Mouse (Mus musculus): Measurements from ENCODE around the gene Gorasp1.
A peak's percentile ranks its signal among the peaks of the same experiment; 100 is the strongest.

Gorasp1 gene

DNA sequence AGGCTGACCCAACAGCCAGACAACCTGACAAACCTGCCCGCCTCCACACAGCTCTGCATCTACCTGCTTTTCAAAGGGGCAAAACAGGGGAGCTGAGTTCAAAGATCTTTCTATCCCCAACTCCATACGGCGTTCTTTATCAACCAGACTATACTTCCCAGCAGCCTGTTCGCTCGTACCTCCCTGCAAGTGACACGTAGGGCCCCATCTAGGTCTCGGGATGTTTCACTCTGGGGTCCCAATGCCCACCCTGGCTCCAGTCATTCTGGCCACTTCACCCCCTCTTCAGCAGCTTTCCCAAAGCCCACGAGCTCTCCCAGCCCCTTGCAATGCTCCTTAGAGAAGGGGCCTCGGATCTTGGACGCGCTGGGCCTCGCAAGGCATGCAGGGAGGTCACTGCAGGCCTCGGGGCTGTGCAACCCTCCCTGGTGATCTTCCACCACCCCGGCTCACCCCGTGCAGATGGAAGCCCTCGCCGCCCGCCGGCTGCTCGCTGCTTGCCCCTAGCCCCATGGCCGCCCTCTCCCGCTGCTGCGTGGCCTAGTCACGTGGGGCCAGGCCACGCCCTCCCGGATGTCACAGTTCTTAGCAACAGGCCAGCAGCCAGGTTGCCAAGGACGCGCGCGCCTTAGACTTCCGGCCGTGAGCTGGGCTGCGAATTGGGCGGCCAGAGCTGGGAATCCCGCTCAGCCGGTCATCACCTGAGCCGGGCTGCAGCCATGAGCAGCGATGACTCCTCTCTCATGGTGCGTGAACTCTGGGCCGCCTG, at the start of gene Gorasp1, which contains the start of gene Ttc21a:
Gene Gorasp1 (minus strand): TSS at position 561 of the 769 bp plus-strand sequence.
Gene Ttc21a (plus strand): TSS at position 602 of the 769 bp plus-strand sequence.
- no peak for TF ChIP-seq GATA4 (IDR thresholded peaks at IDR 0.05; ENCODE audit: insufficient replicate concordance, low read length)

DNA sequence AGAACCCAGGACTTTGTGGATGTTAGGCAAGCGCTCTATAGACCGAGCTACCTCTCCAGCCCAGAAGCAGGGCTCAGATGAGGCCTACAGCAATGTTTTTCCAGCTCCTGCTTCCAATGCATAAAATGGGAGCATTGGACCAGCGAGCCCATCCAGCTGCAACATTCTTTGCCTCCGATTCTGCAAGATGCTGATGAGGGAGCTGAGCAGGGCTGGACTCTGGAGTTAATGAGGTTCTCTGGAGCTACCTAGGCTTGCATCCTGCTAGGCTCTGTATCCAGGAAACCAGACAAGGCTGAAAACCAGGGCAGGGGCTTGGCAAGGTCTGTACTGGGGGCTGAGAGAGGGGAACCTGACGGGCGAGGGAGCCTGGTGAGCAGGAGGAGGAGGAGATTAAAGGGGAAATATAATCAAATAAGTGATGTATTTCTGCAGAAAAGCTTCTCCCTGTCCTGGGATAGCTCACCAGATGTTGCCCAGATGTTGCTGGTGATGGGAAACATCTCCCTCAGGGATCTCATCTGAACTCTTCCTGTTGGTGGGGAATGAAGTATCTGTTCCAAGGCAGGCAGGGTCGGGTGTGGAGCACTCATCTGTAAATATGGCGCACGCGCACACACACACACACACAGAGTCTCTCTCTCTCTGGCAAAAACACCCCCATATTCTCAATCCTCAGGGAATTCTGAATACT, 48.7 kb upstream of the Gorasp1 start:
- no peak for TF ChIP-seq GATA4 (IDR thresholded peaks at IDR 0.05; ENCODE audit: insufficient replicate concordance, low read length)

DNA sequence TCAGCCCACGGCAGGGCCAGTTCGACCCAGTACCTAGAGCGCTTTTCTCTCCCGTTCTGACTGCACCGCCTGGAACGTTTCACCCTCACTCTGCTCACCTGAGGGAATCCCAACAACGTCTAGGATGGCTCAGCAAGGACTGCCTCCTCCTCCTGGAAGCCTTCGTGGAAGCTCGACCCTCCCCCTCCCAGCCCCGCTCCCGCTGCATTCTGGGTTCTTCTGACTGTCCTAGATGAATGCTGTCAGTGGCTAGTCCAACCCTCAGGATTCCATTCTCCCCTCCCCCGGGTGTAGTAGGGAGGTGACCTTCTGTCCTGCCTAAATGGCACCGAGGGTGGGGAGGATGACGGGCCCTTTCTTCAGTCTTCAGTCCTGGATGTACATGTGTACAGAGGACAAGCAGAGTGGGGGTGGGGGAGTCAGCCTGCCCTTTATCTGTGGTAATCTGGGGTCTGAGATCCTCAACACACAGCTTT, 47.2 kb upstream of the Gorasp1 start, which contains the start of gene Csrnp1:
Gene Csrnp1 (minus strand): TSS at position 123 of the 476 bp plus-strand sequence.
- TF ChIP-seq GATA4 (IDR thresholded peaks at IDR 0.05; ENCODE audit: insufficient replicate concordance, low read length), result no peak

DNA sequence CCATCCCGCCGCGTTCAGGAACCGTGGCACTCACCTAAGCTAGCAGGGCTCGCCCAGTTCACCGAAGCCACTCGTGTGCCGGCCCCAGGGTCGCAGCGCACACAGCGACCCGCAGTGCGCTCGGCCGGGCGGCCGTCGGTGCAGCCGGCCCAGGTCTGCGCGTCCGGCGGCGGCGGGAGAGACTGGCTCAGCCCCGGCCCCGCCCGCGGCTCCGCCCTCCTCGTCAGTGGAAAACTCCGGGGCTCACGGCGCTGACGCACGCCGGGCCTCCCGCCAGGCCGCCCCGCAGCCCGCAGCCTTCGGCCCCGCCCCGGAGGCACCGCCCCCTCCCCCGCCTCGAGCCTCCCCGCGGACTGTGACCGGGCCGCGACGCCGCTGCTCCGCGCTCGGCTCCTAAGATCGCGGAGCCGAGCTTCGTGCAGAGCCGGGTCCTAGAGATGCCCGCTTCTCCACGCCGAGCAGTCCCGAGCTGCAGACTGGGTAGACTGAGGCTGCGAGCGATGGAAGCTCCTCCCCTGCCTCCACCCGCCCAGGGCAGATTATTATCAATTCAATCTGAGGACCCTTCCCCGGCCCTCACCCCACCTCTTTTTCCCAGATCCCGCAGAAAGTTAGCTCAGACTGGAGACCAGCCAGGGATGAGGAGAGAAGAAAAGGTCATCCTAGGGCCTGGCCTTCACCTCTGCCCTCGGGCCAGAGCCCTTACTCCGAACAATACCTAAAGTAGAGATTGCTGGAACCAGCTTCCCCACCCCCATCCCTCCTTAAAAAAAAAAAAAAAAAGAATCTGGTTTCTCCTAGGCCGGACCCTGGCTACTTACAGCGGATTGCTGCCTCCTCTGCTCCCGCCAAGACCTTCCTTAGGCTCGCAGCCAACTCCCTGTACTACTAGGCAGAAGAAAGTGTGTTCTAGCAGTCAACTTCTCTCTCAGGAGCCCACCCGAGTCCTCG, 46.5 kb upstream of the Gorasp1 start:
- peak; percentile 46; the same call in 1 of the 2 replicates for TF ChIP-seq GATA4 (IDR thresholded peaks at IDR 0.05; ENCODE audit: insufficient replicate concordance, low read length)

DNA sequence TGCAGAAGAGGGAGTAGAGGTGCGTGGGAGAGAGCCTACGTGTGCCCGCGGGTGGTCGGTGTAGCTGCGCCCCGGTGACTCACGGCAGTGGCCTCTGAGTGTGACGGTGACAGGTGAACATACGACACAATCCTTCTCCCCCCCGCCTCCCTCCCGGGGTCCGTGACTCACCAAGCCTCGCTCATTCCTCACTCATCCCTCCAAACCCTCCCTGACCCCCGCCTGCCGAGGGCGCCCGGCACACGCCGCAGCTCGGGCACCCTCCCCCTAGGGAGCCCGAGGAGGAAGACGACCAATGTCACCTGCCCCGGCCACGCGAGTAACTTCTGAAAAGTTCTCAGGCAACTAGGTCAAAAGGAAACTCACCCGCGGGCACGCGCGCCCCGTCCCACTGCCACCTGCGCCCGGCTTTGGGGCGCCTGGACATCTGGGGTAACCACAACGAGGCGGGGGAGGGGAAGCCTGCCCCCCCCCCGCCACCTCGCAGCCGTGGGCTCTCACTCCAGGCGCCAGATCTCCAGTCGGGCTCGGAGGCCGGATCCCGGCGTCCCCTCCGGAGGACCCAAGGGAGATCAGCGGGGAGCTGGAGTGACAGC, 45.7 kb upstream of the Gorasp1 start:
- no peak for TF ChIP-seq GATA4 (IDR thresholded peaks at IDR 0.05; ENCODE audit: insufficient replicate concordance, low read length)

DNA sequence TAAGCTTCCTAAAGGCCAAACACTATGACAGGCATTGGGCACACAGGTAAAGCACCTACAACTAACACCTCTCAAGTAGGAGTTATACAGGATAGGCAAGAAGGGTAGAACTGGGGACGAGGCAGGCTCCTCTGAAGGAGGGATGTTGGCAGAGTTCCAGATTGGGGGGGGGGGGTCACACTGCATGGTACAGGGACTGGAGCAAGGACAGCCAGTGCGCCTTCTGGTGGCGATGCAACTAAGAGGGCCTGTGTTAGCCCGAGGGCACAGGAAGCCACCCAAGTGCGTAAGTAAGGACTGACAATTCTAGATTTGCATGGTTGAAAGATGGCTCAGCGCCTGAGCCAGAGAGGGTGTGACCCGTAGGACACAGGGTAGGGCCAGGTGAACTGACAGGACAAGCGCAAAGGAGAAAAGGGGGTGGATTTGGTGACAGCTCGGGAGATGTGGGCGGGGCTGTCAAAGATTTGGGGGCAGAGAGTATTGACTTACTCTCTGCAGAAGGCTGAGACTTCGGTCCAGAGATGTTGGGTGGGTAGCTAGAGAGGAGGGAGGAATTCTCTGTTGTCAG, 45.0 kb upstream of the Gorasp1 start:
- TF ChIP-seq GATA4 (IDR thresholded peaks at IDR 0.05; ENCODE audit: insufficient replicate concordance, low read length), result no peak

DNA sequence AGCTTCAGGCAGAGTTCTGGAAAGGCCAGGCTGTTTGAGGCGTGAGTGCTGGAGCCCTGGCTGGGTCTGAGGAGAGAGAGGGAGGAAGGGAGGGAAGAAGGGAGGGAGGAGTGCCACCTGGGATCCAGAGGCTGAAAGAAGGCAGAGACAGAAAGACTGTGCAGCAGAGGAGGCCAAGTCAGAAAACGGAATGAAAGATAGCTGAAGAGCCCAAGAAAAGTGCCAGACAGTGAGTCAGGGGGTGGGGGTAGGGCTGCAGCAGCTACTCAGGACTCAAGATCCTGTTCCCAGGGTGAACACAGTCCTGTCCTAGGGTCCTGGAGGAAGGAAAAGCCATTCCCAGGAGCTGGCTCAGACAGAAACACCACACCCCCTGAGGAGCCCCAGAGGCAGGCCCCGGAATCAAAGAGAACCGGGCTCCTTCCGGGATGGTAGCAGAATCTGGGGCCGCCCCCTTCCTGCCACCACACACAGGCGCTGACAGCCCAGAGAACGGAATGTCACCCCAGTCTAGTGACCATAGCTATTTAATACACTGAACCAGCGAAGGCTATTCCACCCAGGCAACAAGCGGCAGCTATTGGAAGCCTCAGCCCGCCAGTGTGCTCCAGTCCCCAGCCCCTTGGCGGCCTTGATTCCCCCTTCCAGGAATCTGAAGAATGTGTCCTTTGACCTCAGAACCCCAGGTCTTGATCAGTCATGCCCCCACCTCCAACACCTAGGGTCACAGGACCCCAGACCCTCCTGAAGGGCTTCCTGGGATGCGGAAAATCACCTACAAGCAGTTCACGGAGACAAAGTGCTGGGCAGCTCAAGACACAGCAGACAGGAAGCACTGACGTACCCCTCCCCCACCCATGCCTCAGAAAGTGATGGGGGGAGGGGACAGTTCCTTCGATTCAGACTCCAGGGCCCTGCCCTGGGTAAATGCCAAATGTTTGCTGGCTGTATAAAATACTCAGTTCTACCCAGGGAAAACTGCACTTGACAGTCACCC, 44.1 kb upstream of the Gorasp1 start:
- TF ChIP-seq GATA4 (IDR thresholded peaks at IDR 0.05; ENCODE audit: insufficient replicate concordance, low read length), result peak; percentile 52; the same call in 1 of the 2 replicates

DNA sequence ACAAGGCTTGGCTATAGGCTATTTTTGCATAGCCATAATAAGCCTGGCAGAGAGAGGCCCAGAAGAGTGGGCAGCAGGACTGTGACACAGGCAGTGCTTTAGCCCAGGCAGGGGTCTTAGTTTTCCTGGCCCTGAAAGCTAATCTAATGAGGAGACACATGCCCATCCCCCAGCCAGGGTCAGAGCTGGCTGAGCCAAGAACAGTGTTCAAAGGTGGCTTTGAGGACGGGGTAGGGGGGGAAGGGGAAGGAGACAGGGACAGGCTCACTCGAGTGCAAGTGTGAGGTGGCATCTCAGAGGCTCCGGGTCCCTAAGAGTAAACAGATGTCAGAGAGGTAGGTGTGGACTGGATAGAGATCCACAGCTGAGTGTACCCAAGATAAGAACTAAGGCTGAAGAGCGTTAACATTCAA, 43.4 kb upstream of the Gorasp1 start:
- TF ChIP-seq GATA4 (IDR thresholded peaks at IDR 0.05; ENCODE audit: insufficient replicate concordance, low read length), result no peak

DNA sequence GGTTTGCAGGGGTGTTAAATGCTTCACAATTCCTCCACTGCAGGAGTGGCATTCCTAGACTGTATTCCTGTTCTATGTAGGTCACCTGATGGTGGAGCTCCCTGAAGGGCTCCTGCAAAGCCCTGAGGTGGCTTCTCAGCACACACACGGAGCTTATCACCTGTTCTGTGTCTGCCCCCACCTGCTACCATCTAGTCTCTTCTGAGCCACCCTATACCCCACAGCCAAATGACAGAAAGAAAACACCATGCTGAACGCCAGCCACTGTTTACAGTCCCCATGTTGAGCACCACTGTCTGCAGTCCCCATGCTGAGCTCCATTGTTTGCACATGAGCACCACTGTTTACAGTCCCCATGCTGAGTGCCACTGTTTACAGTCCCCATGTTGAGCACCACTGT, 42.4 kb upstream of the Gorasp1 start:
- no peak for TF ChIP-seq GATA4 (IDR thresholded peaks at IDR 0.05; ENCODE audit: insufficient replicate concordance, low read length)

DNA sequence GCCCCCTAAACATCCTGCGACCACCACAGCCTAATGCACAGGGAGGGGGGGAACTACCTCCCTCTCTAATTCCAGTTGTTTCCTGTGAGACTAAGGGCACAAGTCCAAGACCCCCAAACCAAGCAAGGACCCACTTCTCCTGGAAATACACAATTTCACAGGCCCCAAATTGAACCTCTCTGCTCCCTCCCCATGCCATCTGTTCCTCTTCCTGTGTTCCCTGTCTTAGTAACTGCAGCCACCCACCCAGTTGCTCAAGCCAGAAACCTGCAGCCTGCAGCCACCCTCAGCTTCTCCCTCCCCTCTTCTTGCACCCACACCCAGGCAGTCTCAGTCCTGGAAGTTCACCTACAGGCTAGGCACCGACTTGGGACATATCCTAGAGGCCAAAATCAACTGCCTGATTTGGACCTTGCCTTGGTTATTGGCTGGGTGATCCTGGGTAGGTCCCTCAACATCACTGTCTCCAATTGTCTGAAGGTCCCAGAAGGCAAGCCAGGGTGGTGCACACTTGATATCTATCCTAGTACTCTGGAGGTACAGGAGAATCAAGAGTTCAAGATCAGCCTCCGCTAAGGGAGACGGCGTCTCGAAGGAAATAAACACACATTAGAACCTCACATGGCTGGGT, 41.6 kb upstream of the Gorasp1 start:
- TF ChIP-seq GATA4 (IDR thresholded peaks at IDR 0.05; ENCODE audit: insufficient replicate concordance, low read length), result no peak

DNA sequence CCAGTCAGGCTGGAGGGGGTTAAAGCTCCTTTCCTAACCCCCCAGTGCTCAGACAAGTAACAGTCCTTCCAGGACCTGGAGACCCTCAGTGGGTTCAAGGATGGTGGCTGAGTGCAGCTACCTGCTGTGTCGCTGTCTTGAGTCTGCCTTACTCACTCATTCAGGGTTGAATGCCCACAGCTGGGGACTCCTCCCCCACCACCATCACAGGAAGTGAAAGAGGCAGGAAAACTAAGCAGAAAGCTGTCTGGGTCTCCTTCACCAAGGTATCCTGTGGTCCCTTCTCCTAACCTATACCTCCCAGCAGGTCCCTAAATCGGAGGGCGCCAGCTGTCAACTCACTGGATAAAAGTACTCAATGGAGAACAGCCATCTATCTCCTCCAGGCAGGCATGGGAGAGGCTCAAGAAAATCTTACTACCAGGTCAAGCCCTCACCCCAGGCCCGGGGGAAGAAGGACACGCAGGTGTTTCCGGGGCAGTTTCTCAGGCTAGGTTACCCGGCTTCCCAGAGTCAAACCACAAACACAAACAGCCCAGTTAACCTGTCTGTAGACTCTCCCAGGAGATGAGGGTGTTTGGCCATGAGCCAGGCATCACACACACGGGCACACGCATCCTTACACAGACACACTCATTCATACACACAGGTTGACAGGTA, 40.9 kb upstream of the Gorasp1 start:
- no peak for TF ChIP-seq GATA4 (IDR thresholded peaks at IDR 0.05; ENCODE audit: insufficient replicate concordance, low read length)

DNA sequence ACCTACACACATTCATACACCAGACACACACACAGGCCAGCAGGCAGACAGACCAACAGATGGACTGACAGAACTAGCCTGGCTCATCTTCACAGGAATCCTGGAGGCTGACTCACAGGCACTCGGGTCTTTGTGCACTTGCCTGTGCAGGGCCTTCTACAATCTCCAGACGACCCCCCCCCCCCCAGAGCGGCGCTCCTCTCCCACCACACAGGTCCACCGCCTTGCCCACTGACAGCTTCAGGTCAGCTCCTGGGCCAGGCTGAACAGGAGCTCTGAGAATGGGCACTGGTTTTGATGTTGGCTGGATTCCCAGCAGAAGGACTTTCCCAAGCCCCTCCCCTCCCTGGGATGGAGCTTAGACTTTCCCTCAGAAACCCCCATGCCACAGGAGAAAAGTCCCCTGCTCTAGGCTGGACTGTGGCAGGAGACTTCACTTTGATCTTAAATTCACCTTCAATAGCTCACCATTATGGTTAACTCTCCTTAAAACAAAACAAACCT, 40.2 kb upstream of the Gorasp1 start:
- no peak for TF ChIP-seq GATA4 (IDR thresholded peaks at IDR 0.05; ENCODE audit: insufficient replicate concordance, low read length)

Measured in liver, adult (tissue).